Mouse (Mus musculus) spleen, adult 2 months (tissue): ENCODE results near the gene Sh2d5.

Experiments used
- CTCF ChIP-seq: fragments of 200-500 bp; IDR thresholded peaks from 2 replicates; pipeline ENCODE4 v1.5.1; 2011; ENCODE audit warnings: mild to moderate bottlenecking, inconsistent platforms; ENCODE audit not compliant: insufficient read depth, insufficient read length, insufficient replicate concordance; ENCODE audit errors: extremely low read depth
- POLR2A ChIP-seq: fragments of 200-500 bp; IDR thresholded peaks from 2 replicates; pipeline ENCODE4 v1.6.1; 2011; ENCODE audit warnings: low read depth, low read length, inconsistent platforms

DNA sequence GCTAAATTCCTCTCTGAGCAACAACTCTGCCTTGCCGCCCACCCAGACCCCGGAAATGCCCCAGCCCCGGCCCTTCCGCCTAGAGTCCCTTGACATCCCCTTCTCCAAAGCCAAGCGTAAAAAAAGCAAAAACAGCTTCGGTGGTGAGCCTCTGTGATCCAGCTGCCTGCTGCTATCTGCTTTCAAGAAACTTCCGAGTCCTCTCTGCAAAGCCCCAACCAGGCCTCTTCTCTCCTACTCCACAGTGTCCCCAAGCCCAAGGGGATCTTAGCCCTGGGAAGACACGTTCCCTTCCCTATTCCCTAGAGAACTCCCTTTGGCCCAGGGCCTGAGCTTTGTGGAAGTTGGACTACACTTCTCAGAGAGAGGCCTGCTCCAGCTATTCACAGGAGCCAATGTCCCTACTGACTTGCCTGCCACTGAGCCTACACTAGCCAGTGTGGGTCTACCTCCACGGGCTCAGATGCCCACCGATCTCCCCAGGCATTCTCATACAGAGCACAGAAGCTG is 51.1 kb downstream of the Sh2d5 start:
- TF ChIP-seq CTCF (no peak), POLR2A (no peak)
